Mouse (Mus musculus) CH12F3 (cell line): ENCODE results near the gene Sema7a.

Experiments used
- in situ Hi-C: fragments of 300-500 bp; cut with MboI; formaldehyde crosslinking; loops from 2 replicates; pipeline ENCODE4 v1.14.3; 2020; ENCODE audit warnings: low sequenced_read_pairs

Sema7a gene

DNA sequence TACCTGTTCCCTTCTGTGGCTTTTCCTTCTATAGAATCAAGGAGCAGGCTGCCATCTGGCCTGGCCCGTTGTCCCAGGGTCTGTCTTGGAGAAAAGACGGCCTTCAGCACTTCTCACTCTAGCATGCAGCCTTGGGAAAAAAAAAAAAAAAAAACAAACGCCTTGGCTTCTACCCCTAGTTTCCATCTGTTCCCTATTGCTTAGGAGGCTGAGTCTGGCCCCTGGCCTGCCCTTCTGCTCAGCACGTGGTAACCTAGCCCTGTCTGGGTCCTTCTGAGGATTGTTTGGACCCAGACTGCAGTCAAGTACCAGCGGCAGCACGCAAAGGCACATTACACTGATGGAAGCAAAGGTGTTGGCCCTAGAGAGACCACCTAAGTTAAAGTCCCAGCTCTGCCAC is 2.3 kb upstream of the Sema7a start:
- in situ Hi-C loops, result loop anchor here (5.0 kb wide), 1 partner anchor 55 kb away; no protein-coding TSS in a partner anchor

DNA sequence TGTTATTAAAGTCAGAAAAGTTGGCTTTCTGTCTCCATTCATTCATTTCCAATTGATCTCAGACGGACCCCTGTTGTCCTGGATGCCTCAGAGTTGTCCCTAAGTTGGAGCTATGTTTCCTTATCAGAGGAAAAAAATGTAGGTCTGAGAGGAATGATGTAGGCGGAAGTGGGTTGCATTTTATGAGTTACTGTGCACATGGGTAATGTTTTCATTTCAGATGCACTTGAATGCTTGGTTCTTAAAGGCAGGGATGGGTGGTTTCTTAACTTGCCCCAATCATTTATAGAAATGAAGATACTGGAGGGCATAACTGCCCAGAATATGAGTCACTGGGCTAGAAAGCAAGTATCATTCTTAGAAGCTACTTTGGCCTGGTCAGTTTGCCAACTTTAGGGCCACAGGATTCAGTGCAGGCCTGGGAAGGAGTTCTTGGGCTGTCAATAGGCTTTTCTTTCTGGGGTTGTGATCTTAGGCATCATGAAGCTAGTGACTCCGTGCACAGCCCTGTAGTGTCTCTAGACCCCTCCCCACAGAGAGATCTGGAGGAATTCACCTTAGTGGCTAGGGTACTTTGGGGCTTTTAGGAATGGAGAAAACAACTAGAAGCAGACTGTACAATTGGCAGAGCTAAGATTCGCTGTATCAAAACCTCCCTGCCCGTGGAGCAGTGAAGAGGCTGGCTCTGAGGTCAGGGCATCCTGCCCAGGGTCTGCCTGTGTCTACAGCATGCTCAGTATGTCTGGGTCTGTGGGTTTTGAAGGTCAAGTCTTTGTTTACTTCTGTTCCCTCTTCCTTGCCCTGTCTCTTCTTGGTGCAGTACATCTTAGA is 1.5 kb upstream of the Sema7a start:
- in situ Hi-C loops, result loop anchor here (5.0 kb wide), 1 partner anchor 54 kb away; no protein-coding TSS in a partner anchor

DNA sequence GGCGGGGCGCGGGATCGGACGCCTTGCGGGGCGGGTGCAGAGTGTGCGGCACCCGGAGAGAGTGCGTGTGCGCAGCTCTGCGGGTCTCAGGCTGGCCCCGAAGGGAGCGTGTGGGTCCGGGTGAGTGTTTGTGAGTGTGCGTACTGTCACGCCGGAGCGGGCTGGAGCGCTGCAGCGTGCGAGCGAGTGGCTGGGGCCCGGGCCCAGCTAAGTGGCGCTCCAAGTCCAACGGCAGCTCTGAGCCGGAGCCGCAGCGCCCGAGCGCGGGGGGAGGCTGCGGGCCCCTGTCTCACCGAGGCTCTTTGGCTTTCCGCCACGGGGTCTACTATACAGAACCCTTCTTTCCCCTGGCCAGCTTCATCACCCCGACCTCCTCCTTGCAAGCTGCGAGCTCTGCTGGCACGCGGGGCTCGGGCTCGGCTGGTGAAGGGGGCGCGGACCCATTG is 460 bp downstream of the Sema7a start:
- in situ Hi-C loops, result no loop called here

DNA sequence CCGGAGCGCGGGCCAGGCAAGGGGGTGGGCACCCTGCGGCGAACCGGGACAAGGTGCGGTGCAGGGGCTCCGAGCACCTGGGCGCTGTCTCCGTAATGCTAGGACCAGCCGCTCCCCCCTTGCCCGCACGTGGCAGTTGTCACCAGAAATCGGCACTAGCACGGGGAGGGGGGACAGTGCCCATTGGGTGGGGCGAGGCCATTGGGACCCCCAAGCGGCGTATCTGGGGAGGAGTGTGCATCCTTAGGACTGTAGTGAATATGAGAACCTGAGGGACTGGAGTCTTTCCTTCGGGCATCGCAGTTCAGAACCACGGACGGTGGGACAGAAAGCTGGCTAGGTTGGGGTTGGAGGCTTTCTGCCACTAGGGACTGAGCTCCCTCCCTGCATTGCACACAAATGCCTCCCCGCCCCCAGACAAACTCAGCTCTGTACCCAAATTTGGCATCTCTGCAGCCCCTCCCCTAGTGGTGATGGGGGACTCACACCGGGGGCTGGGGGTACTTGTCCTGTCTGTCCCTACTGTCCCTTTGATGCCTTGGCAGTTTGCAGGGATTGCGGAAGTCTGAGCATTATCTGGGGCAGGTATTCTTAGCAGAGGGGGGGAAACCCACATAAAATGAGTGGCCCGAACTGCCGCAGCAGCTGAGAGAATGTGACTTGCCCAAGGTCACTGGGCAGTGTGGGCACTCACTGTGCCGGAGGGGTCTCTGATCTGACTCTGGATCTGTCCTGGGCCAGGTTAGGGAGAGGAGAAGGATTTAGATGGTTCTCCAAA is 1.1 kb downstream of the Sema7a start:
- in situ Hi-C loops, result no loop called here

DNA sequence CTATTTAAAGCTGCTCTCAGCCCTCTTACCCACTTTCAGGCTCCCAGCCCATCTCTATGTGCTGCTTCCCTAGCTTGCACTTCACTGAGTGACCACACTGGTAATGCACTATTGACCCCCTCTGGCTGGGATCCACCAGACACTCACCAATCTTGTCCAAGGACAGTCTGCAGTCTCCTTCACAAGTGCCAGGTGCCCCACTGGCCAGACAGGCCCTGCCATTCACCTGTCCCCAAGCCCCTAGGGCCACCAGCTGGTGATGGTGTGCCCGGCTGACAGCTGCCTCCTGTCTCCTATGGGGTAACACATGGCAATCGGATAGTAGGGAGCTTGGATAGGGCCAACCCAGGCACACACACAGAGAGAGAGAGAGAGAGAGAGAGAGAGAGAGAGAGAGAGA is 2.1 kb downstream of the Sema7a start:
- in situ Hi-C loops, result no loop called here

DNA sequence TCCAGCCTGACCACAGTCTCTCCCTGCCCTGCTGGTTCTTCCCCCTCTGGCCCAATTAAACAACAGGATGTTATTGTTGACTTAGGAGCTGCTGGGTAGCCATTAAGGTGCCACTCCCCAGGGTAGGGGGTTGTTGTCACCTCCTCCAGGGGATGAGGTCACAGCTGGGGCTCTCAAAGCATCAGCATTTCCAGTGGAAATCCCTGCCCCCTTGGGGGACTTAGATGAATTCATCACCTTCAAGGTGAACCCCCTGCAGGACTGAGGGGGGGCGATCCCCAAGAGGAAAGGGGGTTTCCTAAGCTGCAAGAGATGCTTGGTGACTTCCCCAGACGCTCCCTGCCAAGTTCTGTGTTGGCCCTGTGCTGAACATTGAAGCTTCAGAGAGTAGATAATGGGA is 3.2 kb downstream of the Sema7a start:
- in situ Hi-C loops, result no loop called here

DNA sequence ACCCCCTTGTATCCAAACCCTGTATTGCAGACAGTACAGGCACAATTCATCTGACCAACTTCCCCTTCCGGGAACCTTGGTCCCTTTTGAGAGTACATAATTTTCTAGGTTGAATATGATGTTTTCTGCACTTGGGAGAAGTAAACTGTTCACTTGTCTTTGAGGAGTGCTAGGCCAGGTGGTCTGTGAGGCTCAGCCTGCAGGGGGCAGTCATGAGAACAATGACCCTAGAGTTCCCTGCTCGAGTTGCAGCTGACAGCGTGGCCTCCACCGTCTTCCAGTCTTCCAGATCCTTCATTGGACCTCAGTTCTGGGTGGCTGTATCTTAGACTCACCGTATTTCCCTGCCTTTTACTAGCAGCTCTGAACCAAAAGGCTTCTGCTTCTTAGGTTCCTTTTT is 4.7 kb downstream of the Sema7a start:
- in situ Hi-C loops, result no loop called here

DNA sequence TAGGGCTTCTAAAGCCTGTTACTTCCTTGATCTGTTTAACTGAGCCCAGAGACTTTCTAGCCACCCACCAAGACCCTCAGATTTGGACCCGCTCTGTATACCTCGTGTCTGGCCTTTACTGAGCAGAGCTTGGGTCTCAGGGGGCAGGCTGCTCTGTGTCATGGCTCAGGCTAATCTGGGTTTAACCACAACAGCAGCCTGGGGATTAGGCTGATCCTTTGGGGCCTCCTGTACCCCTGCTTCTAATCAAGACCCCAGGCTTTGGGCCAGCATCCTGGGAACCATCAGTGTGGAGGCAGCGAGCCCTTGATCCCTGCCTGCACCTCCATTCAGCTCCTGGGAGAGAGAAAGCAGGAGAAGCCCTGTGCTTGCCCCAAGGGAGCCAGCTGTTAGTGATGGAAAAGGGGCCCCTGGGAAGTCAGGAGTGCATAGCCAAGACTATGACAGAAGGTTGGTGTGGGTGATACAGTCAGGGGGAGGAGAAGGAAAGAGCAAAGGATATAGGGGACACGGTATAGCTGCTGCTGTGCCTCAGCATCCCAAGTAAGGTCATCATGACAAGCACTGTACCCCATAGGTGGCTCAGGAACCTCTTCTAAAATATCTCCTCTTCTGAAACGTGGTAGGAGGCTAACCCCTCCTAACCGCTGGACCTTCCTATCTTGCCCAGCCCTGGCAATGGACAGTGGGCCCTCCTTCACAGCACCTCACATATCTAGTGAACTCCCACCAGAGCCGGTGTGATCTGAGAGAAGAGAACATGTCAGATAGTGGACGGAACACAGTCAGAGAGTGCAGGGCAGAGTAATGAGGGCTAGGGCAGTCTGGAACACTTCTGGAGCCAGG is 6.1 kb downstream of the Sema7a start:
- in situ Hi-C loops, result no loop called here

DNA sequence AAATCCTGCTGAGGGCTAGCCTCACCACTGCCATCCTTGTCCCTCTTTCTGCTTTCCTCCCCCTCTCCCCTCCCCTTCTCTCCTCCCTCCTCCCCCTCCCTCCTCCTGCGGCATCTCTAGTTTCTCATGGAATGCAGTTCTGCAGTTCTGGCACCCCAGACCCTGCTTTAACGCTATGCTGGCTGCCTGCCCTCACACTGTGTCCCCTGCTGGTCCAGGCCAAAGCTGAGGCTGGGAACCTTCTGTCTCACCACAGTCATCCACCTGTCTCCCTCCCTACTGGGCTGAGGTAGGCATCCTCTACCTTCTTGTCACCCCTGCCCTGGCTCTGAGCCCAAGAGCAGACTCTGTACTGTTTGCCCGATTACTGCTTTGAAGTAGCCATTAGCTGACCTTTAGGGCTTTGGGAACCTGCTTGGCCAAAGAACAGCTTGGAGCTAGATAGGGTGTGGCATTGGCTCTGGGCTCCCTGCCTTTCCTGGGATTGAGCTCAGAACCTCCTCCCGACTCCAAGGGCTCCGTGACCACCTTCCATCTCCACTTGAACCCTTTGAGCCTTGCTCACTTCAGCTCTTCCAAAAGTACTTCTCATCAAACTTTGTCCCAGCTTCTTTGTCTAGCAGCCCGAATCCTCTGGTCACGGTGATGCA is 7.6 kb downstream of the Sema7a start:
- in situ Hi-C loops, result no loop called here

DNA sequence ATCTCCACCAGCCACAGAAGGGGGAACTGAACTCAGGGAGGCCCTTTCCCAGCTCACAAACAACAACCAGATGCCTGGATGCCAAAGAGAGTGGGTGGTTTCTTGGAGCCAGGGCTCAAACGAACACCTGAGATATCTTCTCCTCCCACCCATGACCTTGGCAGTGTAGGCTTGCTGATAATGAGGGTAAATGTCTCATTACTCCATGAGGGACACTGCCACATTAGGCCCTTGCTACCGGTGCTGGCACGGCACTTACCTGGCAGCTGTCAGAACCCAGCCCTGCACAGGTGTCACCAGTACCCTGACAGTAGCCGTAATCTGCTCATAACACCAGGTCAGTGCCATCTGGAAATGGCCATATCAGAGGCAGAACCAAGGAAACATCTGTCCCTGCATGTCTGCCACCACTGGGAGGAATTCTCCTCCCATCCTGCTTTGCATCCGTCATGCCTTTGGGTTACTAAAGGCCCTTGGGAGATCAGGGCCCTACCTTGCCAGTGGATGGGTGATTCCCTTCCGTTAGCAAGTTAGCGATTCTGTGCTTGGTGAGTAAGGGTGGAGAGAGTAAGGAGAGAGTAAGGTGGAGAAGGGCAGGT is 8.5 kb downstream of the Sema7a start:
- in situ Hi-C loops, result no loop called here

DNA sequence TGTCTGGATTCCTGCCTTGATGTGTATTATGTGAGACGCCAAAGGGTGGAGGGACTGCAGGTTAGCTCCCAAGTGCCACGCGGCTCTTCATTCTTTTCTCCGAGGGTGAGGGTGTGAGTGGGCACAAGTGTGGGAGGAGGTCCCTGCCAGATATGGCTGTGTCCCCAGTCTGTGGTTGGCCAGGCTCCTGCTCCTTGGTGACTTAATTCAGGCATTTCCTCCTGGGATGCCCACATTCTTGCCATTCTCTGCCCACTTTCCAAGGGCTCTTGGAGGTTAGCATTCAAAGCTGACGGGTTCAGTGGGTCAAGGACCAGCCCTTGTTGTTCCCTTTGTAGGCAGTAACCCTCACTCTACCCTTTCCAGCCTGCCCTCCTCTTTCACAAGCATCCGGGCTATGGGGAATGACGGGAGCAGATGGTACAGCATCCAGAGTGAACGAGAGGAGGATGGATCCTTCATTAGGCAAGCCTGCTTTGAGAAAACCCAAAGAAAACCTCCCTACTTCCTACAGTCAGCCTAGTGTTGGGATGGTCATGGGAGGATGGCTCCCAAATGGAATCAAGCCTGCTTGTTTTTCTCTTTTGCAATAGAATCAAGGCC is 9.3 kb downstream of the Sema7a start:
- in situ Hi-C loops, result no loop called here

DNA sequence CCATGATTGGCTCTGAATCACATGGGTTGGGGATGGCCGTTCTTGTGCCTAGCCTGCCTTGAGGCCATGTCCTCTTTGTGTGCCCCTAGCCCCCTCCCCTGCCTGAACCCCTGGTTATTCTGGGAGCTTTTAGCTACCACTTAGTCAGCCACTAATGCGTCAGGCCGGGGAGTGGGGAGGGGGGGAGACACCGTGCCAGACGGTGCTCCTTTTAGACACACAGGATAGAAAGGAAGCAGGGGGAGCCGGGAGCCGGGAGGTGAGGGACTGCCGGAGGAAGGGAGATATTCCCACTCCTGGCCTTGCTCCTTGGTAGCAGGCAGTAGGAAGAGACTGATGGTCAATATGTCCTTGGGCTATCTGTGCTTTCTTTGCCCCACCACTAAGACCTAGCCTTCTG is 10.0 kb downstream of the Sema7a start:
- in situ Hi-C loops, result no loop called here

DNA sequence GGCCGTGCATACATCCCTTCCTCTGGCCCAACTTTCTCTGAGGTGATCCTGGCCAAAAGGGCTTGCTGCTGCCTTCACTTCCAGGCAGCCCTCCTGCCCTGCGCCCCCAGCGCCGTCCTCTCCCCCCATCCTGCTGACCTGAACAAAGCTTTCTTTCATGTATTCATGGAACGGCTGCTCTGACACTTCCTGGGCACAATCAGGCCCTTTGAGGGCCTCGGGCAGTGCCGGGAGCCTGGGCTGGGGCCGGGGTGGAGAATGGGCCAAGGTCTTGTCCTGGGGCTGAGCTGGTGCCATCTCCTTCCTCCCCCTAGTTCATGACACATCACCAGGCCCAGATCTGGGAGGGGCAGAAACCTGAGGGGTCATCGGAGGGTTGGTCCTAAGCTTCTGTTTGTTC is 10.6 kb downstream of the Sema7a start:
- in situ Hi-C loops, result no loop called here

DNA sequence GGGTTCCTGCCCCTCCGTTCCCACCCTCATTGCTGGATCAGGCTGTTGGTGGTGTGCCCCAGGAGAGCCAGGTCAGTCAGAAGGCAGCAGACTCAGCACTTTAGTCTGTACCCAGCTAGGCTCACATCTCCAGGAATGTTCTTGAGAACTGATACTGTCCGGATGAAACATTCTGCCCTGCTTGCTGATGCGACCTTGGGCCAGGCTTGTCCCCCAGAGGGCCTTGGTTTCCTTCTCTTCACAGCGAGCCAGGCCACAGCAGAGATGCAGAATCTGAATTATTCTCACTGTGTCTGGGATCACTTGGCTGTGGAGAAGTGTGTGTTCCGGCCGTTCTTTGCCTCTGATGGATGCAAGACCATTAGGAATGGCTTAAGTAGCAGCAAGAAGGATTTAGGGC is 12.1 kb downstream of the Sema7a start:
- in situ Hi-C loops, result no loop called here

DNA sequence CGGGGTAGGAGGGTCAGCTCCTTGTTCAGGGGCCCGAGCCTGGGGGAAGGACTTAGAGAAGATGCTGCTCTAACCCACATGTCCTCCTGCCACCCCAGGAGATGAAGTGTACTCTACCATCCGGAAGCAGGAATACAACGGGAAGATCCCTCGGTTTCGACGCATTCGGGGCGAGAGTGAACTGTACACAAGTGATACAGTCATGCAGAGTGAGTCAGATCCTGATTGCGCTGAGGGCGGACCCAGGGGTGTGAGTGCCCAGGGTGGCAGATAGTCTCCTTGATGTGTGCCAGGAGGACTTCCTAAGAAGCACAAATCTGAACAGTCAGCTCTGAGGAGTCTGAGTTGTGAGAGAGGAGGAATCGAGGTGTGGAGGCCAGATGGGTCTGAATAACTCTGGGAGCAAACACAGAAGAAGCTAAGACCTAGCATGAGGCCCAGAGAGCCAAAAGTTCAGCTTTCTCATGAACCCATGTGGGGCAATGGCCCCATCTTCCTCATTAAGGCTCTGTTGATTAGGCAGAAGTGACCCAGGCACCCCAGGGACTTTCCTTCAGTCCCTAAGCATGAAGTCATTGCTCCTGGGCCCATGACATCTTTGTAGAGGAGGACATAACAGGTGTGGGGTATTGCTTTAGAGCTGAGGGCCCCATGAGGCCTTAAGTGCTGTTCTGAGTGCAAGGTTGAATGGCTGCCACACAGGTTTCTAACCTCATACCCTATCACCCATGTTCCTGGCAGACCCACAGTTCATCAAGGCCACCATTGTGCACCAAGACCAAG is 15.2 kb downstream of the Sema7a start:
- in situ Hi-C loops, result no loop called here

DNA sequence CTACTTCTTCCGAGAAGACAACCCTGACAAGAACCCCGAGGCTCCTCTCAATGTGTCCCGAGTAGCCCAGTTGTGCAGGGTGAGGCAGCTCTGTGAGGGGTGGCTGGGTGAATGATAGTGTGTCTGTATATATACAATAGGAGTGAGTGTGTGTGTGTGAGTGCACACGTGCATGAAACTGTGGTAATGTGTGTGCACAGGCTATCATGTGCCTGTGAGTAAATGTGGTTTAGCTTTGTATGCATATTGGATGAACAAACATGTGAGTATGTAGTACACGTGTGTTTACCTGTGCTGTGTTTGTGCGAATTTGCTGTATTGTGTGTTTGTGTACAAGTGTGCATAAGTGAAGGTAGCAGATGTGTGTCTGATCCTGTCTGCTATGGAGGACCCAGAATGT is 15.9 kb downstream of the Sema7a start:
- in situ Hi-C loops, result no loop called here

DNA sequence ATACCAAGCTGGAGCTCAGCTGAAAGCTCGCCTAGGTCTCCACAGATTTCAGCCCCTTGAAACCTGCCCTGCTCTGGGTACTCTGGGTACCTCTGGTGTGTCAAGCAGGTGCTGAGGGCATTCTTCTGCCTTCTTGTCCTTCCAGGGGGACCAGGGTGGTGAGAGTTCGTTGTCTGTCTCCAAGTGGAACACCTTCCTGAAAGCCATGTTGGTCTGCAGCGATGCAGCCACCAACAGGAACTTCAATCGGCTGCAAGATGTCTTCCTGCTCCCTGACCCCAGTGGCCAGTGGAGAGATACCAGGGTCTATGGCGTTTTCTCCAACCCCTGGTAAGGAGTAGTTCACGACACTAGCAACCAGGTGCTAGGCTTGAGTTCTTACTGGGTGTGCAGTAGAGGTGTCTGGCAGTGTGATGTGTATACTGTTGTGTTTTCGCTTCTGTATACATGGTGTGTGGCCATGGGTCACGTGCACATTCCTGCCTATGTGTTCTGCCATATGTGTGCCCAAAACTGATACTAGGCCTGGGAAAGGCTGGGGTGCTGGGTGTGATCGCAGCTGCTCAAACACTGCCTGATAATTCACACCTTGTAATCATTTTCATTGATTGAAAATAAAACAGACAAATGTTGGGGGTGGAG is 16.4 kb downstream of the Sema7a start:
- in situ Hi-C loops, result no loop called here

DNA sequence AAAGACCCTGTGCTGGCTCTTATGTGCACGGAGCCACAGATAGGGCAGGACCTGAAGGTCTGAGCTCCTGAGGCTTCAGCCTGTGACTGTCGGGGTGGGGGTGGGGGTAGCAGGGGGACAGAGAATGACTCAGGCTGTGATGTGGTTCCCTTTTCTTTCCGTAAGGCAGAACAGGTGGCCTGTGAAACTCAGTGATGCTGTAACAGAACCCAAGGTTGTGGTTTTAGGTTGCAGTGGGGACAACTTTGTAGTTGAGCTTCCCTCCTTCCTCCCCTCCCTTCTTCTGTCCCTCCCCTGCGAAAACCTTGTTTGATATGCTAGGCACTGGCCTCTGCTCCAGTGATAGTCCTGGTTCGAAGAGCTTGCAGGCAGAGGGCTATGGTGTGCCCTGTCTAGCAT is 16.9 kb downstream of the Sema7a start:
- in situ Hi-C loops, result no loop called here

DNA sequence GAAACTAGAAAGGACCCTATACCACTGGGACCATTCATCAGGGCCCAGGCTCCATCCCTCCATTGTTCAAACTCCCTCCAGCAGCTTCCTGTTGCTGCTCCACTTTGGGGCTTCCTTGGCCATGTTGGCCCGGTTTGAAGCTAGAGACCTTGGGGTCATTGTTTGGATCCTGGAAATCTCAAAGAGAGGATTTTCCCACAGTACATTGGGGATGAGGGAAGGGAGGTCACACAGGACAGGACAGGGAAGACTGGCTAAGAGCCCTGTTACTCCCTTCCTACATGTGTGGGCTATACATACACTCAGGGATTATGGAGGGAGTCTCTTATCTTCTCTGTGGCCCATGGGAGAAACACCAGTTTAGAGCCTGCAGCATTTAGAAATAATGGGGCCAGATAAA is 18.7 kb downstream of the Sema7a start:
- in situ Hi-C loops, result no loop called here
